Mouse (Mus musculus) embryonic fibroblast, embryonic 13.5 days (primary cell): ENCODE data around the gene Cdk14.

Experiments used
- CTCF ChIP-seq: IDR thresholded peaks from 2 replicates; pipeline ENCODE4 v1.5.1; 2011; ENCODE audit warnings: mild to moderate bottlenecking, control low read depth, low read length, moderate library complexity, borderline replicate concordance; ENCODE audit not compliant: insufficient read depth
- POLR2A ChIP-seq: IDR thresholded peaks from 2 replicates; pipeline ENCODE4 v1.6.1; 2011; ENCODE audit warnings: low read depth, mild to moderate bottlenecking, control low read depth, low read length, moderate library complexity

DNA sequence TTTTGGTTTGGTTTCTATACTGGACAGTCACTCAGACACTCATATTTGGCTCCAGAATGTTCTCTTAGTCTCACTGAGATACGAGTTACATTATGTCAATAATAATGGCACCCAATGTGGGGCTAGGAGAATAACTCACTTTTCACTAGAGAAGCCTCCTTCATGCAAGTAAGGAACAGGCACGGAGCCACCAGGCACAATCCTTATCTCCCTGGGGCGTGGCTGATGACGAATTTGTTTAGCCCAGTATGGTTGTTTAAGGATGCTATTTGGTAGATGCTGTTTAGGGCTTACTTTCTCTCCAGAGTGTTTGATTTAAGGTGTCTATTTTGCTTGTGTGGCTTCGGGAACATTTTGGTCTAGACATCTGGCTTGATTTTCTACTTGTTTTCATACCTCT lies 75.5 kb downstream of the Cdk14 start:
- TF ChIP-seq CTCF (no peak), POLR2A (no peak)
